Mouse (Mus musculus): ENCODE results near the gene Zglp1. TPM values are rescaled to one million over a fixed set of nuclear protein-coding genes. Genes with fewer than 3 reads are reported as not detected.

Gene Zglp1
- 1.6 and 1.8 TPM in 2 replicates for polyA plus RNA-seq (2015; fragmentation: Nextera tagmentation; extraction: Ambion mirVana)

DNA sequence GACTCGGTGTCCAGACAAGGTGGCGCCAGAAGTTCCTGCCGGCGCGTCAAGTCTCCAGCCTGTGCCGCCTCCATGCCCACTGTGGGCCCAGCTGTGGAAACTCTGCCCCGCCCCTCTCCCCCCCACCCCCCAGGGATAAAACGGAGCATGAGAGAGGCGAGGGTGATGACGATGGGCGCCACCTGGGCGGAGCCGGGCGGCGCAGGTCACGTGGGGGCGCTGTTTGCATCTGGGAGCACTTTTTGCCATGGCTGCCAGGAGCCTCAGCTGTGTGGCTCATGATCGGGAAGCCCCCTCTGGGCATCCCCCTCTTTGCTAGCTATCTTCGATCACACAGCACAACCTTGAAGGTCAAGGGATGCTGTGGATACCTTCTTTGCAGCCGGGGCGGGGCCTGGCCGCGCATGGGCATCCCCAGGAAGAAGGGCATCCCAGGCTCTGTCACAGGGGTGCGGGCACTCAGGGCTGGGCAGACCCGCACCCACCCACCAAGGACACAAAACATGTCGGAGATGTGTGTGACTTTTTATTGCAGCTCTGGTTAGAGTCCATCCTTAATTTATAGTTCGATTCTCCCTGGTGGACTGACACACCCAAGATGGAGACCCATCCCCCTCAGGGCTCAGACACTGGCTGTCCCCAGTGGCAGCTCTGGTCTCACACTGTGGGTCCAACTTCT, at the start of gene Zglp1:
Gene Zglp1 (minus strand): TSS at position 88 of the 679 bp plus-strand sequence.
- WGBS: 87% methylated on average over 27 of the region's 27 CpGs
- Histone ChIP-seq H3K36me3 (peaks cover 67% of the 10 kb centered on the region), H3K27ac (no peak within 1 kb of the TSS), H3K27me3 (no peaks in the 10 kb centered on the region), H3K9ac (no peak within 1 kb of the TSS), H3K4me2 (no peak within 1 kb of the TSS), H3K4me1 (peaks cover 5% of the 10 kb centered on the region; the same call in 1 of the 2 replicates), H3K9me3 (replicated peaks) (no peaks in the 10 kb centered on the region), H3K4me3 (replicated peaks) (no peak within 1 kb of the TSS)
- ATAC-seq (replicated peaks; ENCODE audit: low FRiP score): no peak

- no peak overlapping the region for H3K4me2 ChIP-seq
- H3K9ac ChIP-seq: no peak overlapping the region
- no peak overlapping the region for H3K27ac ChIP-seq
- WGBS: 87% methylated on average over 8 of the region's 8 CpGs
- H3K9me3 ChIP-seq (replicated peaks): no peaks in the 10 kb centered on the region
- H3K4me3 ChIP-seq (replicated peaks): no peak overlapping the region
- H3K36me3 ChIP-seq: peaks cover 3% of the 10 kb centered on the region; the same call in 1 of the 2 replicates
- no peaks in the 10 kb centered on the region for H3K4me1 ChIP-seq
- no peak for ATAC-seq (replicated peaks; ENCODE audit: low FRiP score)
- no peaks in the 10 kb centered on the region for H3K27me3 ChIP-seq
These were observed 48.2 kb upstream of the Zglp1 start for GRCm38 (mm10) chr9:21115105-21115504.

- WGBS: 83% methylated on average over 7 of the region's 7 CpGs
- H3K9me3 ChIP-seq (replicated peaks): no peaks in the 10 kb centered on the region
- H3K9ac ChIP-seq: no peak overlapping the region
- no peaks in the 10 kb centered on the region for H3K4me1 ChIP-seq
- H3K4me2 ChIP-seq: no peak overlapping the region
- H3K27ac ChIP-seq: no peak overlapping the region
- no peak overlapping the region for H3K4me3 ChIP-seq (replicated peaks)
- H3K36me3 ChIP-seq: no peaks in the 10 kb centered on the region
- ATAC-seq (replicated peaks; ENCODE audit: low FRiP score): no peak
- no peaks in the 10 kb centered on the region for H3K27me3 ChIP-seq
These were observed 47.3 kb upstream of the Zglp1 start for GRCm38 (mm10) chr9:21114190-21114589.

DNA sequence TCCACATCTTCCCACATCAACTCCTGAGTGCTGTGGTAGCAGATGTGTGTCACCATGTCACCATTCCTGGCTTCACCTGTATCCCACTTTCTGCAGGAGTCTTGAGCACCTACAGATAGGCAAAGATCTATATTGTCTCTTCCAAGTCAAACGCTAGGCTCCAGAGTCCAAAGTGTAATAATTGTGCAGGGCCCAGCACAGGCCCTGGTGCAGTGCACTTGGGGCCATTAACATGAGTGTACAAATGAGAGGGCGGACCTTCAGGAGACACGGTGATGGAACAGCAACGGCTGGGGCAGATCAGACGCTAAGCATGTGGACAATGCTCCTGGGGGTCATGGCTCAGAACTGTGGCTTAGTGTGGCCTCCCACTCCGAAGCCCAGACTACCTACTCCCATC, 46.9 kb upstream of the Zglp1 start:
- 0 out of 2 replicates have a peak, but pooled peaks cover 3% of the 10 kb centered on the region for H3K36me3 ChIP-seq
- H3K4me3 ChIP-seq (replicated peaks): no peak overlapping the region
- no peak overlapping the region for H3K4me2 ChIP-seq
- no peaks in the 10 kb centered on the region for H3K9me3 ChIP-seq (replicated peaks)
- H3K4me1 ChIP-seq: no peaks in the 10 kb centered on the region
- ATAC-seq (replicated peaks; ENCODE audit: low FRiP score): no peak
- 77% methylated on average over 6 of the region's 6 CpGs for WGBS
- no peak overlapping the region for H3K27ac ChIP-seq
- H3K9ac ChIP-seq: no peak overlapping the region
- no peaks in the 10 kb centered on the region for H3K27me3 ChIP-seq

- H3K4me3 ChIP-seq (replicated peaks): no peak overlapping the region
- no peaks in the 10 kb centered on the region for H3K9me3 ChIP-seq (replicated peaks)
- no peak overlapping the region for H3K9ac ChIP-seq
- WGBS: 52% methylated on average over 23 of the region's 23 CpGs
- H3K4me2 ChIP-seq: no peak overlapping the region
- no peak overlapping the region for H3K27ac ChIP-seq
- no peak for ATAC-seq (replicated peaks; ENCODE audit: low FRiP score)
- H3K27me3 ChIP-seq: no peaks in the 10 kb centered on the region
- H3K36me3 ChIP-seq: 0 out of 2 replicates have a peak, but pooled peaks cover 7% of the 10 kb centered on the region
- 0 out of 2 replicates have a peak, but pooled peaks cover 7% of the 10 kb centered on the region for H3K4me1 ChIP-seq
These were observed 40.8 kb upstream of the Zglp1 start for GRCm38 (mm10) chr9:21107607-21108237.

DNA sequence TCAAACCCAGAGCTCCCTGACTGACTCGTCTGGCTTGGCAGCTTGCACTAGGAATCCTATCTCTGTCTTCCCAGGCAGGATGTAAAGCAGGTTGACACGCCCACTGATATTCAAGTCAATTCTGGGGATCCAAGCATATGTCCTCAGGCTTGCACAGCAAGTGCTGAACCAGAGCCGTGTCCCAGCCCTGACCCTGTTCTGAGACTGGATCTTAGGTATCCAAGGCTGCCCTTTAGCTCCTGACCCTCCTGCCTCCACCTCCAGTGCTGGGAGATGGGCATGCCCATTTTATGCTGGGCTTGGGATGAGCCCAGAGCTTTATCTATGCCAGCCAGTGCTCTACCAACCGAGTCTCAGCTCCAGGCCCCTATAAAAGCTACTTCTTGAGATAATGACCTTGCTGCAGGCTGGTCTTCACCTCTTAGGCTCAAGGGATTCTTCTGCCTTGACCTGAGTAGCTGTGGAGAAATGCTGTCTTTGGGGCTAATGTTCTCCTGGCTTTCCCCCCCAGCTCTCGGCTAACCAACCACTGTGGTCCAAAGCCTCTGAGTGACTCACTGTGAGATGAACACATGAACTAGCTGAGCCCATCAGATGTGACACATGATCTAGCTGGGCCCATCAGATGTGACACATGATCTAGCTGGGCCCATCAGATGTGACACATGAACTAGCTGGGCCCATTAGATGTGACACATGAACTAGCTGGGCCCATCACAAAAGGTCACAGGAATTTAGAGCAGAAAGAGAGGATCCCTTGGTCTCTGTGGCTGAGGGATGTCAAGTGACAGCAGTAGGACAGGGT, 39.1 kb upstream of the Zglp1 start:
- Histone ChIP-seq H3K9me3 (replicated peaks) (no peaks in the 10 kb centered on the region), H3K27ac (no peak overlapping the region), H3K27me3 (no peaks in the 10 kb centered on the region), H3K4me2 (no peak overlapping the region), H3K4me3 (replicated peaks) (no peak overlapping the region), H3K9ac (no peak overlapping the region), H3K36me3 (0 out of 2 replicates have a peak, but pooled peaks cover 11% of the 10 kb centered on the region), H3K4me1 (0 out of 2 replicates have a peak, but pooled peaks cover 7% of the 10 kb centered on the region)
- WGBS: 71% methylated on average over 5 of the region's 5 CpGs
- no peak for ATAC-seq (replicated peaks; ENCODE audit: low FRiP score)

- WGBS: 83% methylated on average over 6 of the region's 6 CpGs
- ATAC-seq (replicated peaks; ENCODE audit: low FRiP score): no peak
These were observed 37.9 kb upstream of the Zglp1 start for GRCm38 (mm10) chr9:21104814-21105213.

DNA sequence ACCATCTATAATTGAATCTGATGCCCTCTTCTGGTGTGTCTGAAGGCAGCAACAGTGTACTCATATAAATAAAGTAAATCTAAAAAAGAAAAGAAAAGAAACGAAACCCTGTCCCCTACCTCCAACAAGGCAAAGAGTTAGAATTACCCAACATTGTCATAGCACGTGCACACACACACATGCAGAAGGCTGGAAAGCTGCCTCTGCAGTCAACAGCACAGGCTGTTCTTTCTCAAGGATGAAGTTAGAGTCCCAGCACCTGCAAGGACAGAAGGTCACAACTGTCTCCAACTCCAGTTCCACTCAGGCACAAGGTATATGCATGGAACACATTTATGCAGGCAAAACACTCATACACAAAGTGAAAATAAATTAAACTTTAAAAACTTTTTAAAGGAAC, 35.2 kb upstream of the Zglp1 start:
- 90% methylated on average over 2 of the region's 2 CpGs for WGBS
- H3K9ac ChIP-seq: no peak overlapping the region
- H3K4me2 ChIP-seq: no peak overlapping the region
- H3K4me3 ChIP-seq (replicated peaks): no peak overlapping the region
- ATAC-seq (replicated peaks; ENCODE audit: low FRiP score): no peak
- no peaks in the 10 kb centered on the region for H3K9me3 ChIP-seq (replicated peaks)
- 0 out of 2 replicates have a peak, but pooled peaks cover 8% of the 10 kb centered on the region for H3K36me3 ChIP-seq
- H3K27ac ChIP-seq: no peak overlapping the region
- H3K4me1 ChIP-seq: 0 out of 2 replicates have a peak, but pooled peaks cover 5% of the 10 kb centered on the region
- H3K27me3 ChIP-seq: no peaks in the 10 kb centered on the region

More at GRCm38 (mm10) chr9:21104814-21105213, 37.9 kb upstream of the Zglp1 start:
- no peak overlapping the region for H3K27ac ChIP-seq
- no peaks in the 10 kb centered on the region for H3K27me3 ChIP-seq
- 0 out of 2 replicates have a peak, but pooled peaks cover 11% of the 10 kb centered on the region for H3K36me3 ChIP-seq
- no peaks in the 10 kb centered on the region for H3K9me3 ChIP-seq (replicated peaks)
- no peak overlapping the region for H3K4me2 ChIP-seq
- 0 out of 2 replicates have a peak, but pooled peaks cover 7% of the 10 kb centered on the region for H3K4me1 ChIP-seq
- H3K9ac ChIP-seq: no peak overlapping the region
- H3K4me3 ChIP-seq (replicated peaks): no peak overlapping the region

GRCm38 (mm10) chr9:21100447-21101161, 33.7 kb upstream of the Zglp1 start:
- WGBS: 51% methylated on average over 15 of the region's 15 CpGs
- no peak overlapping the region for H3K27ac ChIP-seq

GRCm38 (mm10) chr9:21097793-21098192, 30.9 kb upstream of the Zglp1 start:
- ATAC-seq (replicated peaks; ENCODE audit: low FRiP score): no peak
- Histone ChIP-seq H3K4me1 (no peaks in the 10 kb centered on the region), H3K4me2 (no peak overlapping the region), H3K9ac (no peak overlapping the region), H3K9me3 (replicated peaks) (no peaks in the 10 kb centered on the region), H3K27me3 (no peaks in the 10 kb centered on the region), H3K4me3 (replicated peaks) (no peak overlapping the region), H3K36me3 (0 out of 2 replicates have a peak, but pooled peaks cover 7% of the 10 kb centered on the region), H3K27ac (no peak overlapping the region)
- 78% methylated on average over 8 of the region's 8 CpGs for WGBS

More at GRCm38 (mm10) chr9:21100447-21101161, 33.7 kb upstream of the Zglp1 start:
- 0 out of 2 replicates have a peak, but pooled peaks cover 8% of the 10 kb centered on the region for H3K36me3 ChIP-seq
- no peak overlapping the region for H3K4me3 ChIP-seq (replicated peaks)
- ATAC-seq (replicated peaks; ENCODE audit: low FRiP score): no peak
- H3K4me2 ChIP-seq: 0 out of 2 replicates have a peak overlapping the region, but pooled peaks have one; percentile 10
- H3K4me1 ChIP-seq: 0 out of 2 replicates have a peak, but pooled peaks cover 5% of the 10 kb centered on the region
- H3K9ac ChIP-seq: no peak overlapping the region
- no peaks in the 10 kb centered on the region for H3K27me3 ChIP-seq
- H3K9me3 ChIP-seq (replicated peaks): no peaks in the 10 kb centered on the region

DNA sequence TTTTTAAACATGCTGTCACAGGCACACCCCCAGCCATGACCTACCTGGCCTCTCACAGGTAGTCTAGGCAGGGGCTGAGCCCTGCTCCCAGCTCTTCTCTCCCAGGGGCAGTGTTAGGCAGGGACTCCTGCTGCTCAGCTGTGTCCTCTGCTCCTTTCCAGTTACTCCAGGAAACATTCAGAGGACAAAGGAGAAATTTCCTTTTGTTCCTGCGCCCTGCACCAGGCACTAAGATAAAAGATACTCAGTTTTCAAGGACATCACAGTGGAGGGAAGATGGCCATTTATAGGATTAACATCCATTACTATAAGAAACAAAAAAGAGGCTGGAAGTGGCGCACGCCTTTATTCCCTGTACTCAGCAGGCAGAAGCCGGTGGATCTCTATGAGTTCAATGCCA, 29.1 kb upstream of the Zglp1 start:
- no peaks in the 10 kb centered on the region for H3K27me3 ChIP-seq
- H3K36me3 ChIP-seq: 0 out of 2 replicates have a peak, but pooled peaks cover 4% of the 10 kb centered on the region
- no peaks in the 10 kb centered on the region for H3K9me3 ChIP-seq (replicated peaks)
- H3K4me2 ChIP-seq: no peak overlapping the region
- peaks cover 4% of the 10 kb centered on the region for H3K4me1 ChIP-seq
- H3K27ac ChIP-seq: no peak overlapping the region
- WGBS: 93% methylated on average over 4 of the region's 4 CpGs
- no peak for ATAC-seq (replicated peaks; ENCODE audit: low FRiP score)
- H3K4me3 ChIP-seq (replicated peaks): no peak overlapping the region
- no peak overlapping the region for H3K9ac ChIP-seq
